In the genomic region with DNA sequence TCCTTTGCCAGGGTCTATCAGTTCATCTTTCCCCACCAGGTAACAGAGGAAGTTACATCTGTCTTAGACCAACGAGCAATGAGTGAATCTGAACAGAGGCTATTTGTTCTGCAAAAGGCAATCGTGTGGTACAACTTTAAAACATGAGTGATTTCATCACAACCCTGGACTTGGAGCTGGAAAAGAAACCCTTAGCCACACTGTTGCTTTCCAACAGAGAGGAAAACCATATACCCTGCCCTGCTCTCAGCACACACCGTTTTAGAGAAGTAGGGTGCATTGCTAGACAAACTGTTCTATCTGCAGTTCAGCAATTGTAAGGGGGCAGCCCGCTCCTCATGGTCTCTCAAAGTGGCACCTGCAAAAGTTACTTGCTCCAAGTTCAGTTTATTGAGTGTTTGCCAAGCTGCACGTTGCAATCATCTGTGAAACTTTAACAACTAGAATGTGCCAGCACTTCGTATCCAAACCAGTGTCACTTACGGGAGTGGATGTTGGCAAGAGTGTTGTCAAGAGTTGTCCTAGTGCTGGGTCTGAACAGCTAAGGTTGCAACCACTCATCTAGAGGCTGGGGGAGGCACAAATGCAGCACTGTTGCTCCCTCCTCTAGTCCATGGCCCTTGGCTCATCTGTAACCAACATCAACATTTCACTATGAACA, we compare ENCODE assay signal across 15 mouse cellular contexts. TPM values are rescaled to one million over a fixed set of nuclear protein-coding genes. Genes with fewer than 3 reads are reported as not detected.
"Had no signal": no experiment of that assay in that cellular context is flagged by ENCODE, and none has a peak within 500 bp of the region (broad histone marks: within the 10 kb centered on the region; RNA-seq: fewer than 3 reads in every experiment).

No protein-coding gene starts in this region.

- H3K4me3 ChIP-seq: kidney, embryonic 15.5 days; left cerebral cortex, adult 2 months; limb, embryonic 10.5 days; liver, embryonic 13.5 days; midbrain, embryonic 12.5 days had no signal

- H3K9me3 ChIP-seq: kidney, embryonic 15.5 days; limb, embryonic 10.5 days; liver, embryonic 13.5 days; midbrain, embryonic 12.5 days had no signal

- ATAC-seq: inflammation-experienced regulatory T-cells, adult 6 months; intestine, postnatal 0 days; liver, postnatal 0 days; midbrain, embryonic 16.5 days had no signal

- H3K4me1 ChIP-seq: liver, embryonic 13.5 days; midbrain, embryonic 12.5 days had no signal

- H3K36me3 ChIP-seq: kidney, embryonic 15.5 days; limb, embryonic 10.5 days; liver, embryonic 13.5 days; midbrain, embryonic 12.5 days had no signal

- H3K27me3 ChIP-seq: kidney, embryonic 15.5 days; liver, embryonic 13.5 days; midbrain, embryonic 12.5 days had no signal

- H3K9ac ChIP-seq: kidney, embryonic 15.5 days; liver, embryonic 13.5 days; liver, postnatal 0 days; midbrain, embryonic 12.5 days had no signal

- DNase-seq: kidney, postnatal 25 days; liver, embryonic 13.5 days; liver, postnatal 0 days; right cerebral cortex, postnatal 14 days; thymus, adult 2 months; thymus, postnatal 25 days had no signal

- H3K27ac ChIP-seq: kidney, embryonic 15.5 days; left cerebral cortex, adult 2 months; limb, embryonic 10.5 days; liver, embryonic 13.5 days; macrophage; midbrain, embryonic 12.5 days had no signal

- H3K4me2 ChIP-seq: kidney, embryonic 15.5 days; liver, embryonic 13.5 days; midbrain, embryonic 12.5 days had no signal

RNA-seq across cellular contexts. Expression of a gene that starts 37.8 kb away (rescaled TPM):
- total RNA-seq: megakaryocyte-erythroid progenitor cell, adult 5-6 weeks had no signal
- polyA plus RNA-seq: inflammation-experienced regulatory T-cells, adult 6 months had no signal
